Mouse (Mus musculus) heart, postnatal 0 days (tissue): Measurements from ENCODE around the gene Bbs9.

Experiments used
- CTCF ChIP-seq: IDR thresholded peaks from 2 replicates; pipeline ENCODE4 v1.5.1; 2016; ENCODE audit warnings: antibody characterized with exemption, control low read depth, low read depth
- EP300 ChIP-seq: IDR thresholded peaks from 2 replicates; pipeline ENCODE4 v1.6.1; 2016; ENCODE audit warnings: antibody characterized with exemption, low read depth

GRCm38 (mm10) chr9:22678496-22678895, 203.0 kb downstream of the Bbs9 start:
- no peak for TF ChIP-seq EP300
- TF ChIP-seq CTCF: no peak
